Mouse (Mus musculus) olfactory bulb, adult 2 months (tissue): ENCODE results near the gene Dnajc8. TPM values are rescaled to one million over a fixed set of nuclear protein-coding genes. Genes with fewer than 3 reads are reported as not detected.

Source experiments
- H3K27ac ChIP-seq: fragments of 200-500 bp; 2 replicates; pipeline ENCODE4 v1.5.1; 2012; ENCODE audit warnings: low read depth, low read length; ENCODE audit not compliant: insufficient read depth
- H3K4me1 ChIP-seq: fragments of 200-500 bp; 2 replicates; pipeline ENCODE4 v1.6.1; 2012; ENCODE audit warnings: low read length; ENCODE audit not compliant: control insufficient read depth, insufficient read depth
- H3K4me3 ChIP-seq: fragments of 200-500 bp; 2 replicates; pipeline ENCODE4 v1.5.1; 2012; ENCODE audit warnings: mild to moderate bottlenecking, low read depth, low read length, moderate library complexity; ENCODE audit not compliant: insufficient read depth
- CTCF ChIP-seq: fragments of 200-500 bp; IDR thresholded peaks from 2 replicates; pipeline ENCODE4 v1.5.1; 2012; ENCODE audit warnings: low read depth, mild to moderate bottlenecking, low read length, moderate library complexity; ENCODE audit not compliant: insufficient read depth
- POLR2A ChIP-seq: fragments of 200-500 bp; IDR thresholded peaks from 2 replicates; pipeline ENCODE4 v1.6.1; 2012; ENCODE audit warnings: mild to moderate bottlenecking, low read depth, low read length, moderate library complexity; ENCODE audit not compliant: insufficient read depth
- WGBS: fragments of 180-500 bp; shearing (Covaris S2); methylation state at CpG from one replicate; pipeline ENCODE4 v1.1.7; 2018; 5-methylcytosine and 5-hydroxymethylcytosine counted together
- polyA plus RNA-seq: library from polyadenylated mRNA; stranded (reverse); fragments of >200 nt; gene quantifications from 2 replicates; pipeline ENCODE4 v1.2.4, GENCODE M21; 2012; ENCODE audit warnings: low replicate concordance; ENCODE audit not compliant: missing spikeins, insufficient read depth, insufficient read length

The Dnajc8 gene
- polyA plus RNA-seq, 1 experiment = 577 TPM

- TF ChIP-seq CTCF (no peak), POLR2A (no peak)
- H3K4me3 ChIP-seq = no peak overlapping the region
- 43% methylated on average over 14 of the region's 14 CpGs for WGBS
- peaks cover 8% of the 10 kb centered on the region; the same call in 1 of the 2 replicates for H3K4me1 ChIP-seq
- no peak overlapping the region for H3K27ac ChIP-seq
Measured at GRCm38 (mm10) chr4:132513395-132514273, 21.7 kb upstream of the Dnajc8 start.

GRCm38 (mm10) chr4:132514555-132515135 lies 20.7 kb upstream of the Dnajc8 start:
- H3K27ac ChIP-seq = peak overlapping the region; percentile 90
- WGBS = under 1% methylated on average over 21 of the region's 21 CpGs
- no peak for TF ChIP-seq POLR2A
- TF ChIP-seq CTCF = peak; percentile 83

GRCm38 (mm10) chr4:132515369-132516155 lies 19.8 kb upstream of the Dnajc8 start:
- Histone ChIP-seq H3K4me3 (peak overlapping the region; percentile 50), H3K4me1 (peaks cover 5% of the 10 kb centered on the region; the same call in 1 of the 2 replicates), H3K27ac (peak overlapping the region; percentile 90)
- TF ChIP-seq POLR2A = 0 out of 2 replicates have a peak, but pooled peaks have one; percentile 35
- no peak for TF ChIP-seq CTCF
- 21% methylated on average over 22 of the region's 22 CpGs for WGBS

More at GRCm38 (mm10) chr4:132514555-132515135, 20.7 kb upstream of the Dnajc8 start:
- Histone ChIP-seq H3K4me1 (peaks cover 5% of the 10 kb centered on the region; the same call in 1 of the 2 replicates), H3K4me3 (no peak overlapping the region)

GRCm38 (mm10) chr4:132518066-132518465 lies 17.3 kb upstream of the Dnajc8 start:
- WGBS = 86% methylated on average over 8 of the region's 8 CpGs
- Histone ChIP-seq H3K4me3 (no peak overlapping the region), H3K27ac (no peak overlapping the region), H3K4me1 (peaks cover 5% of the 10 kb centered on the region; the same call in 1 of the 2 replicates)
- no peak for TF ChIP-seq CTCF
- no peak for TF ChIP-seq POLR2A

- Histone ChIP-seq H3K27ac (no peak overlapping the region), H3K4me3 (no peak overlapping the region), H3K4me1 (peaks cover 2% of the 10 kb centered on the region; the same call in 1 of the 2 replicates)
- 95% methylated on average over 3 of the region's 3 CpGs for WGBS
- TF ChIP-seq CTCF (no peak), POLR2A (no peak)
Measured at GRCm38 (mm10) chr4:132519188-132519587, 16.2 kb upstream of the Dnajc8 start.

- no peak overlapping the region for H3K4me3 ChIP-seq
- H3K4me1 ChIP-seq = peaks cover 3% of the 10 kb centered on the region; the same call in 1 of the 2 replicates
- H3K27ac ChIP-seq = no peak overlapping the region
- 33% methylated on average over 11 of the region's 11 CpGs for WGBS
- TF ChIP-seq POLR2A (no peak), CTCF (no peak)
Measured at GRCm38 (mm10) chr4:132524321-132524741, 11.0 kb upstream of the Dnajc8 start.

GRCm38 (mm10) chr4:132524808-132525207 lies 10.5 kb upstream of the Dnajc8 start:
- Histone ChIP-seq H3K27ac (no peak overlapping the region), H3K4me1 (peaks cover 3% of the 10 kb centered on the region; the same call in 1 of the 2 replicates), H3K4me3 (no peak overlapping the region)
- WGBS = 38% methylated on average over 6 of the region's 6 CpGs
- TF ChIP-seq CTCF (no peak), POLR2A (no peak)

- Histone ChIP-seq H3K27ac (no peak overlapping the region), H3K4me3 (no peak overlapping the region), H3K4me1 (peaks cover 3% of the 10 kb centered on the region; the same call in 1 of the 2 replicates)
- 56% methylated on average over 2 of the region's 2 CpGs for WGBS
- TF ChIP-seq CTCF (no peak), POLR2A (no peak)
Measured at GRCm38 (mm10) chr4:132526678-132527077, 8.7 kb upstream of the Dnajc8 start.
